Mouse (Mus musculus) MEL-GATA-1-ER (cell line): ENCODE measurements at regions not wholly inside any gene's neighbourhood (a gene's known extent, or its start where the extent isn't known, plus 50 kb on each side); places are given as distances from the start of the nearest gene placed in this dataset.

ENCODE experiments used
- DNase-seq: peaks from one replicate; pipeline ENCODE4 v3.0.0-alpha.2; 2012; ENCODE audit warnings: low read depth; ENCODE audit errors: extremely low read depth

DNA sequence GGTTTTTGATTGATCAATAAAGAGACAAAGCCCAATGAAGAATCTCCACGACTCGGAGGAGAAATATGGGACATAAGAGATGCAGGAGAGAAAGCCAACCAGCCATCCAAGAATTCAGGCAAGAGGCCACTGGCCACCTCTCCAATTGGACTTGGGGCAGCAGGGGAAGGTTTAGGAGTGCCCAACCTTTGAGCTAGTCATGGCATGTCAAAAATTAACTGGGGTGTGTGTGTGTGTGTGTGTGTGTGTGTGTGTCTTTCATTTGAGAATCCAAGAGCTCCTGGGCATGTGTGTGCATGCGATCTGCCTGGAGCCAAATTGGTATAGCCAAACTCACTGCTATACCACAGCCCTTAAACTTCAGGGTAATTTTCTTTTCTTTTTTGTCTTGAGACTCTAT lies 51.6 kb upstream of the Cecr2 start:
- DNase-seq: no peak

DNA sequence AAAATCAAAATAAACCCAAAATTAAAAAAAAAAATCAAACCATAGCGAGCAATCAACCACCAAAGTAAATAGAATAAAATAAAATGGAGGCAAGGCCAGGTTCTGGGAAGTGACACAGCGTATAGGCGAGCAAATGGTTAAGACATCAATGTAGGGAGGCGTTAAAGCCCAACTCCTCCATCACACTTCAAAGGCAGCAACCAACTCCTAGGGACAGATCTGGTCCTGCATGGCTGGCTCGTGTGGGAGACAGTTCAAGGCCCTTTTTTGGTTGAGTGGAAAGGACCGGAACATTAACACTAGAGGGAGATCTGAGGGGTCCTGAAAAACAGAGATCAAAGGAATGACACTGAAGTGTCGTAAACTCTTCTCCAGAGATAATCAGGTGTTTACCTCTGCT lies 53.8 kb upstream of the Cecr2 start:
- no peak for DNase-seq

- DNase-seq: no peak
Observed at GRCm38 (mm10) chr6:120609858-120610257, 56.3 kb upstream of the Cecr2 start.

DNA sequence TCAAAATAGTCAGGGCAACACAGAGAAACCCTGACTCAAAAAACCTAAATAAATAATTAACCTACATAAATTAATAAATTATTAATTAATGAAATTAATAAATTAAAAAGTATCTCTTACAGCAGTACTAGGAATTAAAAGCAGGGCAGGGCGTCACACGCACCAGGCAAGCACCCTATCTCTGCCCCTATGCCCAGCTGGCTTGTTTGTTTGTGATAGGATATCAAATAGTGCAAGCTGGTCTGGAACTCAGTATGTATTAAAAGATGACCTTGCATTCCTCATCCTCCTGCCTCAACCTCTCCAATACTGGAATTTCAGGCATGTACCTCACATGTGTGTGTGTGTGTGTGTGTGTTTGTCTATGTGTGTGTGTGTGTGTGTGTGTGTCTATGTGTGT lies 60.7 kb upstream of the Cecr2 start:
- DNase-seq: no peak

DNA sequence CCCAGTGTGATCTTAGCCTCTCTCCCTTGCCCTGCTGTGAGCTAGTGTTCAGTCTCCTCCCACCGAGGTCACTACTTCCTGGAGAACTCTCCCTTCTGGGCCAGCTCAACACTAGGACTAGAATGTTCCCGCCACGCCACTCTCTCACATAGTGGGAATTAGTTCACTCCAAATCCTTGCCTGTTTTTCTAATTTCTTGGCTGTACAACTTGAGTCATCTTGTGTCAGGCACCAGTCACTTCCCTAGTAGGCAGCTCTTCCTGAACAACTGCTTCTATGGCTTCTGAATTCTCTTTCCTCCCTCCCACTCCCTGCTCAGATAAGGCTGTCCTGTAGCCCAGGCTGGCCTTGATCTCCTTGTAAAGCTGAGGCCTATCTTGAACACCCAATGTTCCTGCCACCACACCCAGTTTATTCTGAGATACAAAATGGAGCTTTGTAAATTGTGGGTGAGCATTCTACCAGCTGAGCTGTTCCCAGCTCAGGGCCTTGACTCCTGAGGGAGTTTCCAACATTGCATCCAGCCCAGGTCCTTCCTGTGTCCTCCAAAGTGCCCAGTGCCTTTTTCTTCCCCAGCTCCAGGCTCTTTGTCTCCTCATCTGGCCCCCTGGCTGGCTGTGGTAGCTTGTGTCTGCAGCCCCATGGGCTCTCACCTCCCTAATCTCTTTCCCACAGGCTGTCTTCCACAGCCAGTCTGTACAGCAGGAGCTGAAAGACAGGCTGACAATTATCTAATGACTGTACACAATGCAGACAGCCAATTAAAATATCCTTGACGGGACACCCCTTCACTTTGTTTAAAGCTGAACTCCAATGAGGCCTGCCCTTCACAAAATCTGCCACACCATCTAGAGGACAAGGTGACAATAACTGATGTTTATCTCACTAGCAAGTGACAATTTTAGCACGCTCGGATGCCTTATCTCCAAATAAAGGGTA lies 61.9 kb upstream of the Cecr2 start:
- peak; percentile 79 for DNase-seq

- peak; percentile 56 for DNase-seq
Observed at GRCm38 (mm10) chr6:120603454-120603853, 62.7 kb upstream of the Cecr2 start.

- no peak for DNase-seq
Observed at GRCm38 (mm10) chr6:120600376-120600775, 65.8 kb upstream of the Cecr2 start.

- DNase-seq: no peak
Observed at GRCm38 (mm10) chr6:120598471-120598870, 67.4 kb upstream of the Hdhd5 start.

- no peak for DNase-seq
Observed at GRCm38 (mm10) chr6:120597887-120598286, 66.8 kb upstream of the Hdhd5 start.

DNA sequence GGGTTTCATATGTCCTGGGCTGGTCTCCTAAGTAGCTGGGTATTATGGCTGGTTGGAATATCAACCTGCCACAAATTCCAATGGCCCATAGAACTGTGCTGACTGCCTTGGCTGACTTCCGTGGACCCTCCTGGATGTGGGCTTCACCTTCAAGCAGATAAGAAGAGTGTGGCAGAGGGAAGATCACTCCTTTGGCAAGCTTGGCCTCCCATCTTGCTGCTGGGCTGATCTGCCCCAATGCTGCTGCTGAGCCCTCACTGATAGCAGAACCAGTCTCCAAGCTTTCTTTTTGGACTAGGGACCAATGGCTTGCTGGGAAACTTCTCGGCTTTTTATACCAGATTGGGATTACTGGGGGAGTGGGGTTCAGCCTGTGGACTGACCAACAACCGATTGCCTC lies 65.6 kb upstream of the Hdhd5 start:
- no peak for DNase-seq

DNA sequence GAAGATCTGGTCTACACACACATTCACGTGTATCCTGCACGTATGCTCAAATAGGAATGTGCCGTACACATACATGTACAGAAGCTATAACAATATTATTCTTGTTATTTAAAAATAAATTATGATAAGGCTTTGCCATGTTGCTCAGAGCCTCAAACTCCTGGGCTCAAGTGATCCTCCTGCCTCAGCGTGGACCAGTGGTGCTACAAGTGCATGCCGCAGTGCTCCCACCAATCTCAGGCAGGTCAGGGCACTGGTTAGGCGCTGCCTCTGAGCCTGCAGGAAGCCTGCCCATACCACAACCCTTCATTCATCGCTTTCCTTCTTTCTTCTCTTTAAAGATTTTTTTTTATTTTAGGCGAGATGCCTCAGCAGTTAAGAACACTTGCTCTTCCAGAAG lies 63.3 kb upstream of the Hdhd5 start:
- no peak for DNase-seq

DNA sequence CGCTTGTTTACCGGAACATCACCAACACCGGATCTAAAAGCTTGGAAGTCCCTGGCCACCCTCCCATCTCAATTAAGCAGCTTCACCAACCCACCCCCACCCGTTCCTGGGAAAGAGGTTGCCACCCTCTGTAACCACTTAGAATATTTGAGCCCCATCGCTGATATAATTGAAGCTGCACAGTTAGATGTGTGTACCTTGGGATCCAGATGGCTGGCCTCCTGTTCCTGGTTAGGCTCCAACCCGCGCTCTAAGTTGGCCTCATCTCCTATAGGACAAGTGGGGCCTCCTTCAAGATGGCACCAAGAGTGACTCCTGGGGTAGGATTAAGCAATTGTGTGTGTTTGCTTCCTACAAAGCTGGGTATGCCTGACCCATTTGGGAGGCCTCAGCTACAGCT lies 61.6 kb upstream of the Hdhd5 start:
- DNase-seq: no peak

- no peak for DNase-seq
Observed at GRCm38 (mm10) chr6:120592031-120592681, 61.0 kb upstream of the Hdhd5 start.

DNA sequence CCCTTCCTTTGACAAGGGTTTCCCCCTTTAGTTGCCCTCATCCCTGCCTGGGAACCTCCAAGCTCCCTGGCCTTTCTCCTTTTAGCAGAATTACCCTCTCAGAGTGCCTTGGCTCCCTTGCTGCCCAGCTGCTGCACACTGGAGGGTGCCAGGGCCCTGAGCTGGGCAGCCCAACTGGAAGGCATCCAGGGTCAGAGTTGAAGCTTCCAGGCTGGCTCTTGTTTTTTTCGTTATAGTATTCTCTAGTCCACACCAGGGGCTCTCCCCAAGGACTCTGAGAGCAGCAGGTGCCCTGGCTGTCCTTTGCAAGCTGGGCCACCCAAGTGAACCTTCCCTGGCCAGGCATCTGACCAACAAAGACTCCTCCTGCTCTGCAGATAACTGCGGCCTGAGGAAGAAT lies 59.1 kb upstream of the Hdhd5 start:
- DNase-seq: no peak

- DNase-seq: no peak
Observed at GRCm38 (mm10) chr6:120588701-120589659, 57.9 kb upstream of the Hdhd5 start.

GRCm38 (mm10) chr6:120585941-120586280 lies 54.8 kb upstream of the Hdhd5 start:
- DNase-seq: no peak

DNA sequence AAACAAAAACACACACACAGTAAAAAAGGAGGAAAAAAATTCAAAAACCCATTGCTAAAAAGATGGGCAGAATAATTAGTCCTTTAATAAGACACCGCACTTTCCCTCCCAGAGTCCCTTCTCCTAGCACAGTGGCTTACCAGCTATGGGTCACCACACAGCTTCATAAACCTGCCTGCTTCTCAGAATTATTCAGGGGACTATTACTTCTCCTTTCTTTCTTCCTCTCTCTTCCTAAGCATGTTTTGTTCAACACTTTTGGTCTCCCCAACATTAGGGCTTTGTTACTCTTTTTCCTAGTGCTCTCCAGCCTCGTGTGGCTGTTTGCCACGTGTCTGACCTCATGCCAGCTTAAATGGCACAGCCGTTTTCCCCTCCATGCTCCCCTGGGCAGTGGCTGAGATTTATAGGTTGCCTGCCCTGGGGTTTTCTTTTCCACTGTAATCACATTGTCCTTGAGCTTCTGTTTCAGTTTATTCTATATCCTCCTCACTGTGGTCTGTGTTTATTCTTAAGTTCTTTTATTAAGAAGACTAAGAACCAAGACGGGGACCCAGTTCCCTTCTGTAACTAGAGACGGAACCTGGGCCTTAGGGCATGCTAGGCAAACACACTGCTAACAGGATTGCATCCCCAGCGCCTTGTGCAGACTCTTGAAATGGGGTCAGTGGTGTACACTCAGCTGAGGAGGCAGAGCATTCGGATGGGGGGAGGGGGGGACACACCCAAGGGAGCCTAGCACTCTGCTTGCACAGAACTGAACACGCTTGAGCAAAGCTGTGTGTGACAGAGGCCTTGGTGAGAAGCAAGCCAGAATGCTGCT lies 54.2 kb upstream of the Hdhd5 start:
- DNase-seq: no peak

DNA sequence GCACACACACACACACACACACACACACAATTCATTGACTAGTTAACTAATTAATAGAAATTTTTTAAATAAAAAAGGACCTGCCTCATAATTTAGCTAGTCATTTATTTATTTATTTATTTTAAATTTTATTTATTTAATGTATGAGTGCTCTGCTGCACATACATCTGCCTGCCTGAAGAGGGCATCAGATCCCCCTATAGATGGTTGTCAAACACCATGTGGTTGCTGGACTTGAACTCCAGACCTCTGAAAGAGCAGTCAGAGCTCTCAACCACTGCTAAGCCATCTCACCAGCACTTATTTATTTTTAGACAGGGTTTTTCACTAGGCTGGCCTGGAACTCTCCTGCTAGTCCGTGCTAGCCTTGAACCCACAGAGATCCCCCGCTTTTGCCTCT lies 50.6 kb upstream of the Hdhd5 start:
- no peak for DNase-seq
